Mouse (Mus musculus) midbrain, embryonic 16.5 days (tissue): ENCODE results near the gene Map1s. TPM values are rescaled to one million over a fixed set of nuclear protein-coding genes. Genes with fewer than 3 reads are reported as not detected.

ENCODE experiments used
- microRNA counts: library from miRNA; unstranded; fragments of <30 nt; microRNA quantifications from one replicate; lab custom pipeline; 2016
- microRNA-seq: library from miRNA; unstranded; fragments of <30 nt; microRNA quantifications from one replicate; pipeline ENCODE4, GENCODE M21; 2017
- polyA plus RNA-seq: library from polyadenylated mRNA; unstranded; fragments of >200 nt; fragmentation: Nextera tagmentation; extraction: Ambion mirVana; gene quantifications from 2 replicates; pipeline ENCODE4 v1.2.1, GENCODE M21; 2015

Gene Map1s
- polyA plus RNA-seq, 1 experiment from 2014 or later: 65.0 TPM

MicroRNAs encoded within 50 kb of the gene (microRNA counts, 519-probe panel; counts per million panel counts)
- 692 counts per million, percentile 20 among the panel's probes with 10 or more counts for microRNA mmu-miR-1969 (lab: Ali Mortazavi, UCI)

Small RNA genes within 50 kb of the gene (microRNA-seq; reads per million reads assigned to microRNA genes)
- gene Mir1969: 12.1 reads per million, percentile 32 among the genes with 10 or more reads in this experiment
- not detected for gene Mir7067

Other genes with a start within 250 kb of the Map1s start
- gene Pgpep1, start 245.5 kb upstream of the Map1s start, polyA plus RNA-seq: 67.2 and 69.7 TPM in 2 replicates
- 137 and 143 TPM in 2 replicates for gene Lsm4, start 232.7 kb upstream of the Map1s start, polyA plus RNA-seq
- gene Jund, start 207.0 kb upstream of the Map1s start, polyA plus RNA-seq: 60.4 and 67.9 TPM in 2 replicates
- 0.06 TPM in 1 of 2 replicates, not detected in the other for gene Iqcn, start 202.5 kb upstream of the Map1s start, polyA plus RNA-seq
- gene Gm3336, start 187.4 kb upstream of the Map1s start, polyA plus RNA-seq: not detected in 2 replicates
- gene Pde4c, start 182.2 kb upstream of the Map1s start, polyA plus RNA-seq: 0.11 and 0.23 TPM in 2 replicates
- 477 and 573 TPM in 2 replicates for gene Rab3a, start 151.3 kb upstream of the Map1s start, polyA plus RNA-seq
- 34.8 and 35.7 TPM in 2 replicates for gene Mpv17l2, start 145.0 kb upstream of the Map1s start, polyA plus RNA-seq
- 107 and 112 TPM in 2 replicates for gene Pik3r2, start 129.2 kb upstream of the Map1s start, polyA plus RNA-seq
- 21.1 and 23.2 TPM in 2 replicates for gene Mast3, start 100.9 kb upstream of the Map1s start, polyA plus RNA-seq
- 0.08 and 0.19 TPM in 2 replicates for gene Il12rb1, start 97.5 kb upstream of the Map1s start, polyA plus RNA-seq
- 6.7 and 8.1 TPM in 2 replicates for gene Arrdc2, start 66.2 kb upstream of the Map1s start, polyA plus RNA-seq
- 15.4 and 16.1 TPM in 2 replicates for gene Kcnn1, start 42.7 kb upstream of the Map1s start, polyA plus RNA-seq
- 167 and 182 TPM in 2 replicates for gene Ccdc124, start 32.0 kb upstream of the Map1s start, polyA plus RNA-seq
- 1.7 and 1.9 TPM in 2 replicates for gene Slc5a5, start 13.2 kb upstream of the Map1s start, polyA plus RNA-seq
- 1,781 and 1,796 TPM in 2 replicates for gene Rpl18a, start 8.5 kb upstream of the Map1s start, polyA plus RNA-seq